Mouse (Mus musculus) liver, postnatal 0 days (tissue): ENCODE data around the gene Ift43. TPM values are rescaled to one million over a fixed set of nuclear protein-coding genes. Genes with fewer than 3 reads are reported as not detected.

Experiments used
- ATAC-seq: fragments of 200-750 bp; cut with Nextera tagmentation; 2 replicates; pipeline ENCODE4 v1.8.0; 2017; ENCODE audit warnings: mild to moderate bottlenecking, moderate library complexity
- DNase-seq: peaks from one replicate; pipeline ENCODE4 v3.0.0-alpha.2; 2016
- H3K27ac ChIP-seq: fragments of 300-500 bp; sonication (generic); 2 replicates; pipeline ENCODE4 v1.5.1; 2014; ENCODE audit warnings: antibody characterized with exemption, moderate library complexity, mild to moderate bottlenecking, low read depth
- H3K27me3 ChIP-seq: fragments of 300-500 bp; sonication (generic); 2 replicates; pipeline ENCODE4 v1.6.1; 2014; ENCODE audit warnings: low read length, control low read depth, mixed read lengths; ENCODE audit not compliant: insufficient read depth
- H3K36me3 ChIP-seq: fragments of 300-500 bp; sonication (generic); replicated peaks from 2 replicates; pipeline ENCODE4 v1.6.1; 2014; ENCODE audit warnings: mild to moderate bottlenecking, control low read depth, low read length, moderate library complexity, mixed read lengths; ENCODE audit not compliant: insufficient read depth
- H3K4me1 ChIP-seq: fragments of 300-500 bp; sonication (generic); 2 replicates; pipeline ENCODE4 v1.6.1; 2014; ENCODE audit warnings: antibody characterized with exemption, mild to moderate bottlenecking, control low read depth; ENCODE audit not compliant: insufficient read depth
- H3K4me2 ChIP-seq: fragments of 300-500 bp; sonication (generic); 2 replicates; pipeline ENCODE4 v1.6.1; 2014; ENCODE audit warnings: low read depth, mild to moderate bottlenecking, low read length, moderate library complexity, mixed read lengths
- H3K4me3 ChIP-seq: fragments of 300-500 bp; sonication (generic); 2 replicates; pipeline ENCODE4 v1.5.1; 2014; ENCODE audit warnings: low read depth, low read length
- H3K9ac ChIP-seq: fragments of 300-500 bp; sonication (generic); replicated peaks from 2 replicates; pipeline ENCODE4 v1.6.1; 2014; ENCODE audit warnings: mild to moderate bottlenecking, moderate library complexity
- H3K9me3 ChIP-seq: fragments of 300-500 bp; sonication (generic); 2 replicates; pipeline ENCODE4 v1.6.1; 2016; ENCODE audit warnings: mild to moderate bottlenecking, control low read depth, low read length, mixed read lengths
- CTCF ChIP-seq: sonication (generic); IDR thresholded peaks from 2 replicates; pipeline ENCODE4 v1.5.1; 2016; ENCODE audit warnings: antibody characterized with exemption, low read depth
- EP300 ChIP-seq: IDR thresholded peaks from 2 replicates; pipeline ENCODE4 v1.6.1; 2016; ENCODE audit warnings: antibody characterized with exemption, low read depth, mild to moderate bottlenecking
- WGBS: fragments of 180-500 bp; shearing (Covaris S2); extraction: QIAGEN DNeasy Blood & Tissue Kit; methylation state at CpG from one replicate; pipeline ENCODE4 v1.1.7; 2014; ENCODE audit not compliant: insufficient replicate concordance; 5-methylcytosine and 5-hydroxymethylcytosine counted together
- polyA plus RNA-seq: library from polyadenylated mRNA; unstranded; fragments of >200 nt; fragmentation: Nextera tagmentation; extraction: Ambion mirVana; gene quantifications from 2 replicates; pipeline ENCODE4 v1.2.1, GENCODE M21; 2015

The Ift43 gene
- polyA plus RNA-seq, 1 experiment from 2014 or later, result 8.4 TPM

GRCm38 (mm10) chr12:86046141-86046540 is 36.2 kb upstream of the Ift43 start:
- WGBS, result 59% methylated on average over 5 of the region's 5 CpGs

GRCm38 (mm10) chr12:86046776-86047175 is 35.6 kb upstream of the Ift43 start:
- H3K36me3 ChIP-seq, result no peaks in the 10 kb centered on the region
- 81% methylated on average over 2 of the region's 2 CpGs for WGBS
- no peak overlapping the region for H3K4me3 ChIP-seq
- H3K9me3 ChIP-seq, result no peaks in the 10 kb centered on the region; the same call in 1 of the 2 replicates
- H3K27ac ChIP-seq, result no peak overlapping the region
- H3K4me1 ChIP-seq, result no peaks in the 10 kb centered on the region
- ATAC-seq (no peak), DNase-seq (no peak)
- TF ChIP-seq CTCF (no peak), EP300 (no peak)
- H3K27me3 ChIP-seq, result no peaks in the 10 kb centered on the region
- no peak overlapping the region for H3K4me2 ChIP-seq
- H3K9ac ChIP-seq, result no peak overlapping the region

More at GRCm38 (mm10) chr12:86046141-86046540, 36.2 kb upstream of the Ift43 start:
- H3K4me3 ChIP-seq, result no peak overlapping the region
- no peaks in the 10 kb centered on the region for H3K4me1 ChIP-seq
- no peak for DNase-seq
- no peak overlapping the region for H3K27ac ChIP-seq
- no peaks in the 10 kb centered on the region; the same call in 1 of the 2 replicates for H3K9me3 ChIP-seq
- H3K9ac ChIP-seq, result no peak overlapping the region
- TF ChIP-seq EP300 (0 out of 2 replicates have a peak, but pooled peaks have one; percentile 38), CTCF (no peak)
- H3K4me2 ChIP-seq, result no peak overlapping the region
- peak; percentile 74 for ATAC-seq
- no peaks in the 10 kb centered on the region for H3K36me3 ChIP-seq
- H3K27me3 ChIP-seq, result no peaks in the 10 kb centered on the region

- Histone ChIP-seq H3K4me1 (no peaks in the 10 kb centered on the region), H3K27me3 (no peaks in the 10 kb centered on the region), H3K36me3 (no peaks in the 10 kb centered on the region), H3K4me2 (no peak overlapping the region), H3K4me3 (no peak overlapping the region), H3K9me3 (no peaks in the 10 kb centered on the region; the same call in 1 of the 2 replicates), H3K27ac (no peak overlapping the region), H3K9ac (no peak overlapping the region)
- TF ChIP-seq CTCF (no peak), EP300 (peak; percentile 44)
- peak; percentile 67 for ATAC-seq
- 42% methylated on average over 8 of the region's 8 CpGs for WGBS
- no peak for DNase-seq
These were observed 35.0 kb upstream of the Ift43 start for GRCm38 (mm10) chr12:86047376-86047775.

- H3K27me3 ChIP-seq, result no peaks in the 10 kb centered on the region
- H3K4me2 ChIP-seq, result no peak overlapping the region
- H3K9me3 ChIP-seq, result no peaks in the 10 kb centered on the region
- H3K27ac ChIP-seq, result no peak overlapping the region
- no peak overlapping the region for H3K4me3 ChIP-seq
- H3K9ac ChIP-seq, result no peak overlapping the region
- DNase-seq, result no peak
- 76% methylated on average over 6 of the region's 6 CpGs for WGBS
- no peaks in the 10 kb centered on the region for H3K4me1 ChIP-seq
- ATAC-seq, result no peak
- no peaks in the 10 kb centered on the region for H3K36me3 ChIP-seq
- TF ChIP-seq EP300, result no peak
- no peak for TF ChIP-seq CTCF
These were observed 32.5 kb upstream of the Ift43 start for GRCm38 (mm10) chr12:86049813-86050212.

- no peak overlapping the region for H3K9ac ChIP-seq
- WGBS, result 54% methylated on average over 5 of the region's 5 CpGs
- no peaks in the 10 kb centered on the region for H3K36me3 ChIP-seq
- no peaks in the 10 kb centered on the region for H3K4me1 ChIP-seq
- no peak overlapping the region for H3K4me3 ChIP-seq
- H3K9me3 ChIP-seq, result no peaks in the 10 kb centered on the region
- DNase-seq (no peak), ATAC-seq (no peak)
- no peak overlapping the region for H3K4me2 ChIP-seq
- no peak for TF ChIP-seq EP300
- TF ChIP-seq CTCF, result no peak
- no peak overlapping the region for H3K27ac ChIP-seq
- H3K27me3 ChIP-seq, result no peaks in the 10 kb centered on the region
These were observed 30.9 kb upstream of the Ift43 start for GRCm38 (mm10) chr12:86051477-86051876.

GRCm38 (mm10) chr12:86055306-86055705 is 27.0 kb upstream of the Ift43 start:
- Histone ChIP-seq H3K4me3 (no peak overlapping the region), H3K36me3 (no peaks in the 10 kb centered on the region), H3K9ac (no peak overlapping the region), H3K9me3 (no peaks in the 10 kb centered on the region), H3K27me3 (no peaks in the 10 kb centered on the region), H3K4me2 (no peak overlapping the region), H3K4me1 (no peaks in the 10 kb centered on the region), H3K27ac (no peak overlapping the region)
- DNase-seq (no peak), ATAC-seq (no peak)
- 85% methylated on average over 2 of the region's 2 CpGs for WGBS
- TF ChIP-seq EP300, result no peak
- no peak for TF ChIP-seq CTCF

- H3K9me3 ChIP-seq, result no peaks in the 10 kb centered on the region
- TF ChIP-seq CTCF (no peak), EP300 (no peak)
- no peak overlapping the region for H3K9ac ChIP-seq
- H3K4me1 ChIP-seq, result no peaks in the 10 kb centered on the region
- DNase-seq (no peak), ATAC-seq (no peak)
- H3K4me3 ChIP-seq, result no peak overlapping the region
- no peaks in the 10 kb centered on the region for H3K27me3 ChIP-seq
- 76% methylated on average over 8 of the region's 8 CpGs for WGBS
- no peak overlapping the region for H3K27ac ChIP-seq
- no peaks in the 10 kb centered on the region for H3K36me3 ChIP-seq
- no peak overlapping the region for H3K4me2 ChIP-seq
These were observed 25.4 kb upstream of the Ift43 start for GRCm38 (mm10) chr12:86056976-86057375.
